Mouse (Mus musculus) frontal cortex, adult 2 months (tissue): ENCODE results near the gene Yif1b. TPM values are rescaled to one million over a fixed set of nuclear protein-coding genes. Genes with fewer than 3 reads are reported as not detected.

Experiments
- DNase-seq, 2 experiments: peaks; one replicate each; pipeline ENCODE4 v3.0.0; 2022; ENCODE audit warnings: low spot score in 1 of 2; ENCODE audit errors: extremely low spot score in 1 of 2
- polyA plus RNA-seq: library from polyadenylated mRNA; depleted of rRNA; stranded (reverse); fragments of >200 nt; gene quantifications from 2 replicates; pipeline ENCODE4 v1.2.3, GENCODE M21; 2012

The Yif1b gene
- polyA plus RNA-seq, 1 experiment = 61.8 TPM

DNA sequence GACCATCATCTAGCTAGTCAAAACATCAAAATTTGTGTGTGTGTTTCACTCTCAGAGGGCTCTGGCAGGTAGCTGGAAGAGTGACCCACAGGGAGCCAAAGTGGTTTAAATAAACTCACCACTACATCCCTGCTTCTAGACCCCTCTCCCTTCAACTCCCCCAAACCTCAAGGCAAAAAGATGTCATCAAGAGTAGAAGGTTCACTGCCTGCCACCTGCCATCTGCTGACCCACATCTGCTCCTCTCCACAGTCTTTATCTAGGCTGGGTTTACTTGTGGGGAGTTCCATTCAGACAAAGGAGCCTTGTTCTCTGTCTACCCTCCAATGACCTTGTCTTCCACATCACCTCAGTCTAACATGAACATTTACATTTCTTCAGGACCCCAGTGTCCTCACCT is 41.1 kb downstream of the Yif1b start:
- no peak for DNase-seq

DNA sequence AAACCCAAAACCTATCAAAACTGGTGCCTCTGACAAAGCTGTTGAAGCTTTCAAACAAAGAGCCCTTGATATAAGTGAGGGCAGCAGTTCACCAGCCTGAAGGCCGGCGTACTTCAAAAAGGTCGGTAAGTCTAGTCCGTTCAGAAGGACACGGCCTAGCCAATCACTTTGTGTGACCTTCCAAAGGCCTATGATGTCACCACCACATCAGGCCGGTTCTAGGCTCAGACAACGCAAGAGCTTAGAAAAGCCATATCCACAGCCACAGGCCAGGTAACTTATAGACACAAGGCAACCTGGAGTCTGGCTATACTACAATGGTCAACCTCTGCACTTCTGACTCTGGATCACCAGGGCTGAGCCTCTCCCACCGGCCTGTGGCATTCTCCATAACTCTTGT is 41.8 kb downstream of the Yif1b start:
- no peak for DNase-seq

DNA sequence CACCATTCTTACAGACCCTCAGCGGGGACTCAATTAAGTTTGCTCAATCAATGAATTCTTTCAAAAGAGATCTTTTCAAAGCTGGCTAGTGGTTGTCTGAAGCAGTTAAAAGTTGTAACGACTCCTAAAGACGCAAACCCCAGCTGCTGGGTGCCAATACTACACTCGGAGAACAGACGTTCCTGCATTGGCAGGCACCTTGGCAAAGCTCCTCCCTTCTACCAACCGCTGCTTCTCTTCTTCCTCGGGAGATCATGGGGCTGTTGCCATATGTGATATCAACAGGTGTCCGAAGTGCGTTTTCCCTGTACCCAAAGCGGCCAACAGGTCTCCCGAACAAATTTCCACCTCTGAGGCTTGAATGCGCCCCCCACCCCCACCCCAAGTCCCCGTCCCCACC is 42.7 kb downstream of the Yif1b start:
- DNase-seq = no peak

DNA sequence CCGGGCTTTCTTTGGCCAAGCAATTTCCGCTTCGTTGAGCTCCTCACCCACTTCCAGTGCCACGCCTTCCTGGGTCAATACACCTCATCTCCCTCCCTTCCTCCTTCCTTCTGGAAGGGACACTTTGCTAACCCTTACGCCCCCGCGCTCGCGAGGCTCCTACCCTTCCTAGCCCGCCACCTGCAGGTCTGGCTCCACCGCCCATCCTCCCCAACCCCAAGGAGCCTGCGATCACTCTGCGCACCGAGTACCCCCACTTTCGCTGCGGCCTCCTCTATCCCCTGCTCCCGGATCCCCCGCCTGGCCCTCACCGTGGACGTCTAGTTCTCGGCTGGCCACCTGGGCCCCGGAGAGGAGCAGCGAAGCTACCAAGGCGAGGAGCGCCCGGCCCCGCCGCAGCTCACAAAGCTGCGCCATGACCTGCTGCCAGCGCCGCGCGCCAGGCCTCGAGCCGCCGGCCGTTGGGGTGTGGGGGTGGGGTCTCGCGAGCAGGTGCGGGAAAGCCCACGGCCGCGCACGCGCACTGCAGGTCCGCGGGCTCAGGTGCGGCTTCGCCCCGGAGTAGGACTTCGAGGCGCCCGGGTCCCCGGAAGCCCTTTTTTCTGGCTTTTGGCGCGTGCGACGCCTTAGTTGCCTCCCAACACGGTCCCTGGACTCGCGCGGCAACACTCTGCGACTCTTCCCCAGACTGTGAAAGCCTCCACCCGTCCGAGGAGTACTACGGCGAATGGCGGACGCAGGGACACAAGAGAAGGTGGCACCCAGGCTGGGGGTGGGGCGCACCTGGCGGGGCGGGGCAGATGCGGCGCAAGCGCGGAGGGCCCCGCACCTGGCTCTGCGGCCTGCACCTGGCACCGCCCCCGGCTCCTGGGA is 43.3 kb downstream of the Yif1b start, which contains the start of gene Spint2:
Gene Spint2, minus strand, starts transcription at position 712 of the 873 bp plus-strand sequence.
- no peak for DNase-seq

DNA sequence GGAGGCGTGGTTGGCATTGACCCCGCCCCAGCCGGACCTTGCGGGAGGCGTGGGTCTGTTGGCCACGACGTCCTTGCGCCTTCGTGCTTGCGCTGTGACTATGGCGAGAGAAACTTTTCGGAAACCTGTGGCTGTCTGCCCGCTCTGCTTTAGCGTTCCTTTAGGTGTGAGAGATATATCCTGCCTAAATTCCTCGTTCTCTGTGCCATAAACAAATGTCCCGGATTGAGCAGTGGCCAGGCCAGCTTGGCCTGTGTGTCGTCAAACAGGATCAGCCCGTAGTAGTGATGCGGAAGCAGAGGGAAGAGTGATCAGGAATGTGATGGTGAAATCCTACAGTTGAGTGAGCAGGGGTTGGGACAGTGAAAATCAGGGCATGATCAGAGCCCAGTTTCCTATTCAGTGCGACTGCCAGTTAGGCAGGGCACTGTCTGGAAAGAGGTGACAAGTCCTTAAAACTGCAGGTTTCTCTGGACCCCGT is 44.0 kb downstream of the Yif1b start:
- no peak for DNase-seq

DNA sequence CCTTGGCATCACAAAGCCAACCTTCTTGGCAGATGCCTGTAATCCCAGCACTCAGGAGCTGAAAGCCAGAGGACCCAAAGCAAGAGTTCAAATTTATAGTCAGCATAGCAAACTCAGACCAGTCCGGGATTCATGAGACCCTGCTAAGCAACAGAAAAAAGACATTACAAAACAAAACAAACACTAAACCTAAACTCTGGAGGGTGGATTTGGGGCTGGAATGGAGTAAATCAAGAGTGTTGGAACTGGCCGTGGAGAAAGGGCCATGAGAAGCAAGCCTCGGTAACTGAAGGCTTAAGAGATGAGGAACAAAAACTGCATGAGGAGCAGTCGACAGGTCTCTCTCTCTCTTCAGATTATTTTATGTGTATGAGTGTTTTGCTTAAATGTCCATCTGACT is 45.7 kb downstream of the Yif1b start:
- DNase-seq = no peak

DNA sequence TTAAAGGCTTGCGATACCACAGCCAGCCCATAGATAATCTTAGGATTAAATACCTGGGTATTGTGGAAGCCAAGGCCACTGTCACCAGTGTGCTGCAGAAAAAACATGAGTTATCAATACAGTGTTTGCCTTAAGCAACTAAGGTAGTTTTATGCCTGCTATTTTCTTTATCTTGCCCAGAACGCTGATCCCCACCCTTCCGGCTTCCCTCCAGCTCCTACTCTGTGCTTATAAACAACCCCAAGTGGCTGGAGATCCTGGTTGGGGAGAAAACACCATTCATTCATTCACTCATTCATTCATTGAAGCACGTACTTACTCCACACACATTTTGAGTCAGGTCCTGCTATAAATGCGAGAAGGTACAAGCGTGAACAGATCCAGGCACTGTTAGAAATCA is 46.4 kb downstream of the Yif1b start:
- DNase-seq = no peak

DNA sequence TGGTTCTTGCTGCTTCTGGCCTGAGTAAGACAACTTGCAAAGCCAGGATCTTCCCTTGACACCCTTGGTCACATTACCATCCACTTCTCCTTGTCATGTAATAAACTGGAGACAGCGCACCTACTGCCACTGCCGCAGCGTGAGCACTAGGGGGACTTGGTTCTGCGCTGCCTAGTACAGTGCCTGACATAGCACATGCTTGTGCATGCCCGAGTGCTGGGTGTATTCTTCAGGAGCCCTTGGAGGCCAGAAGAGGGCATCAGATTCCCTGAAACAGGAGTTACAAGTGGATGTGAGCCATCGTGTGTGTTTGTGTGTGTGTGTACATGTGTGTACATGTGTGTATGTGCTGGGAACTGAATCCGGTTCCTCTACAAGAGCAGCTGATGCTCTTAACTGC is 49.4 kb downstream of the Yif1b start:
- DNase-seq = no peak

DNA sequence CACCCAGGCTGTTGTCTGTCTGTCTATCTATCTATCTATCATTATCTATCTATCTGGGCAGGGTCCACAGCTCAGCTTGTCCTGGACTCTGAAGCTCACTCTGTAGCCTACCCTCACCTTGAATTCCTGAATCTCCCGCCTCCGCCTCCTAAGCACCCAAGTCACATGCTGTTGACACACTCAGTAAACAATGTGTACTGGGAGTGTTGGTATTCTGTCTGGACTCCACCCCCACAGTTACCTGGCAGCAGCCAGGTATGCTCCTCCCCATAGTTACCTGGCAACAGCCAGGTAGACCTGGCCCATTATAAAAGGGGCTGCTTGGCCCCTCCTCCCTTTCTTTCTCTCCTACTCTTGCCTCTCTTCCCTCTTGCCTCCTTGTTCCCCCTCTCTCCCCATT is 50.0 kb downstream of the Yif1b start:
- DNase-seq = no peak

DNA sequence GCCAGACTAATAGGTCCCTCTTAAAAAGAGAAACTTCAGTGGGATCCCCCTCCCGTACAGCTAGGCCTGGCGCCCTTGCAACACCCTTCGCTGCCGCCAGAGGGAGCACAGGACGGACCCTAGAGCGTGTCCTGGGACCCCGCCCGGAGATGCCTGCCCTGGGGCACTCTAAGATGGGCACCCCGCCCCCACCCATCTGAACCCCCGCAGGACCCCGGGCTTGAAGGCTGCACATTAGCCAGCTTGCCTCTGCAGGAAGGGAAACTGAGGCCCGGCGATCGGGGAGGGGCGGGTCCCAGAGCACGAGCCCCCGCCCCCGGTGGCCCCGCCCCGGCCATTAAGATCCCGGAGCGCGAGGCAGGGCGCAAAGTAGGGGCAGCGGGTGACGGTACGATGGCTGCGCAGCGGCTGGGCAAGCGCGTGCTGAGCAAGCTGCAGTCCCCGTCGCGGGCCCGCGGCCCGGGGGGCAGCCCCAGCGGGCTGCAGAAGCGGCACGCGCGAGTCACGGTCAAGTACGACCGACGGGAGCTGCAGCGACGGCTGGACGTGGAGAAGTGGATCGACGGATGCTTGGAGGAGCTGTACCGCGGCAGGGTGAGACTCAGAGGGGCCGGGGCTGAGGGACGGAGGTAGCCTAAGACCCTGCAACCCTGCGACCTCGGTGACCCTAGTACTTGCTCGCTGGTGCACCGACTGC is 51.0 kb downstream of the Yif1b start, which contains the start of gene Ppp1r14a:
Gene Ppp1r14a, plus strand, starts transcription at position 367 of the 697 bp plus-strand sequence.
- DNase-seq = peak in 1 of 2 experiments; percentile 65

DNA sequence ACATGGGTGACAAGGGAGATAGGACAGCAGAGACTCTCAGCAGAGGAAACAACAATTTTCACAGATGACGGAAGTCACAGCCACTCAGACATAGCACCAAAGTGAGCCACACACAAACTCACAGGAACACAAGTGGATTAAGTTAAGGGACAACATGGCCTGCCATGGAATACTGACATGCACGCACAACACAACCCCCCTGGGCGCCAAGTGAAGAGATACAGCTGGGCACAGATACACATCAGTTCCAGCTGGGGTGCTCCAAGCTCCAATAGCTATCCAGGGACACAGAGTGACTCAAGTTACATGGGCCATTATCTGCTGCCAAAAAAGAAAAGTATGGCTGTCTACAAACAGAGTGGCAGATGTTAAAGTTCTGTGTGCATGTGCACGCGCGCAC is 51.7 kb downstream of the Yif1b start:
- DNase-seq = no peak

DNA sequence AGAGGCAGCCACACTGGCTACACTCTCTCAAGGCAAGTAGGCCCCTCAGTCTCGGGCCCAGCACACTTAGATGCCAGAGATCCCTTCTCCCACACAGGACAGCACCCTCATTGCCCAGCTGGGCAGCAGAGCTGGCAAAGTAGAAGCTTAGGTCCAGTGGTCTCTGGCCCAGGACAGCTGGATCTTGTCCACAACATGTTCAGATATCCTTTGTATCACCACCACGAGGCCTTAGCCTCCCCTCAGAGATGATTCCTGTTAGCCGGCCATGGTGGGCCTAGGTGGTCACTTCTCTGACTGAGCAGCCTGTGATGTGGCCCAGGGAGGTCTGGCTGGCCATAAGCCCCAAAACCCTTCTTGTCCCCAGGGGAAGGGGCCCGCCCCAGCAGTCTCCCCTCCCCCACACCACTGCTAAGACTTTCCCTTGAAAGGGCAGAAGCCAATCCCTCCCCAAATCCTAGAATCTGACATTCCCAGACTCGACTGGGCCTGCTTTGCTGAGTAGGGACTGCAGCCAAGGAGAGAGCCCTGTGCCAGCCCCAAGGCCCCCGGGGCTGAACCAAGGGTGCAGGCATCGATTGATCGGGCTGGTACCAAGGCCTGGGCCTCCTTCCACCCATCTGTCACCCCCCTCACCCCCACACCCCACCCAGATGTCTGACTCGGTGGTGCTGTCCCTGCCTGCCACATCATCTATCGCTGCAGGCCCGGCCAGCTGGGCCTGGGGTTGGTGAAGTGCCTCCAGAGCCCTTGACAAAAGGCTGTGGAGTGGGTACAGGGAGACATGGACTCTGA is 52.8 kb downstream of the Yif1b start:
- peak in 1 of 2 experiments; percentile 30 for DNase-seq

DNA sequence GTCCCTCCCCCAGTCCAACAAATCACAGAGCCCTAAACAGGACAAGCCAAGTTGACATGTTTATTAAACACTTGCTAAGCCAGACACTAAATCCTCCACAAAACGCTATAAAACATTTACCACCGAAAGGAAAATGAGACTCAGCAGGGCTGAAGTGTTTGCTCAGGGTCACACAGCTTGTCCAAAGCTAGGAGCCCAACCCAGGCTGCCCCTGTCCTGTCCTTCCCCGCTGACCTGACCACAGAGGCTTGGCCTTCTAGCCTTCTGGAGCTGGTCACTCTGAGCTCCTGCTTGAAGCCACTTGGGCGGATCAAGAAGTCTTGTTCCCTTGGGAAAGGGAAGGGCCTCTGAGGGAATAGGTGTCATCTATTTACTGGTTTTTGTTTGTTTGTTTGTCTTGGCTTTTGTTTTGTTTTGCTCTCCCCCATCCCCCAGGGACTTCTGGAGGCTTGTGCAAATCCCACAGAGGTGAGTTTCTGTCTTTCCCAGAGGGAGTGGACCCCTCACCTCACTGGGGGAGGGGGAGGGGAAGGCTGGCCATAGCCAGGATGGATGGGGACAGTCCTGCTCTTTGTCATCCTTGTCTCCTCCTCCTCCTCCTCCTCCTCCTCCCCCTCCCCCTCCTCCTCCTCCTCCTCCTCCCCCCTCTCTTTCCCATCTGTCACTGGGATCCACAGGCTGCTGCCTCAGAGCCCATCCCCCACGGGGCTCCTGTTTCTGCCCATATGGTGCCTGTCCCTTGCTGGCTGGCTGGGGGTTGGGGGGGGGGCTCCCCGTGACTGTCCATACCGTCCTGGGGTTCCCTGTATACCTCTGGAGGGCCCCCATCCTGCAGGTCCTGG is 53.7 kb downstream of the Yif1b start:
- no peak for DNase-seq

DNA sequence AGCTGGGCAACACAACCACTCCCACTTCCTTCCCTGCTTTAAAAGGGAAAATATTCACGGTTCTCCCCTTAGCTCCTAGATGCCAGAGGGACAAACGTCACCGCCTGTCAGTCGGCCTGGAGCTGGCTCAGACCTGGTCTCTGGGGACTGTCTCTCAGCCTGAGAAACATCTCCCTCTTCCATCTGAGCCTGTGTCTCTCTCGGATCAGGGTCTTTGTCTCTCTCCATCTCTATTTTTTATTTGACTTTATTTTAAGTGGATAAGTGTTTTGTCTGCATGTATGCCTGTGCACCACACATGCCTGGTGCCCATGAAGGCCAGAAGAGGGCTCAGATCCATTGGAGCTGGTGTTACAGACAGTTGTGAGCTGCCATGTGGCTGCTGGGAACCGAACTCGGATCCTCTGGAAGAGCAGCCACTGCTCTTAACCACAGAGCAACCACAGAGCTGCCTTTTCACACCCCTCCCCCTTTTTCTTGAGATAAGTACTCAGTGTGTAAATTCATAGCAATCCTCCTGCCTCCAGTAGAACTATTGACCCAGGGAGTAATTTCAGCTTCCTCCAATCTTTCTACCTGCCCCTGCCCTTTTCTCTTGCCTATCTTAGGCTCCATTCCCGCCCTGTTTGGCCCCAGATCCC is 54.4 kb downstream of the Yif1b start:
- DNase-seq = no peak

DNA sequence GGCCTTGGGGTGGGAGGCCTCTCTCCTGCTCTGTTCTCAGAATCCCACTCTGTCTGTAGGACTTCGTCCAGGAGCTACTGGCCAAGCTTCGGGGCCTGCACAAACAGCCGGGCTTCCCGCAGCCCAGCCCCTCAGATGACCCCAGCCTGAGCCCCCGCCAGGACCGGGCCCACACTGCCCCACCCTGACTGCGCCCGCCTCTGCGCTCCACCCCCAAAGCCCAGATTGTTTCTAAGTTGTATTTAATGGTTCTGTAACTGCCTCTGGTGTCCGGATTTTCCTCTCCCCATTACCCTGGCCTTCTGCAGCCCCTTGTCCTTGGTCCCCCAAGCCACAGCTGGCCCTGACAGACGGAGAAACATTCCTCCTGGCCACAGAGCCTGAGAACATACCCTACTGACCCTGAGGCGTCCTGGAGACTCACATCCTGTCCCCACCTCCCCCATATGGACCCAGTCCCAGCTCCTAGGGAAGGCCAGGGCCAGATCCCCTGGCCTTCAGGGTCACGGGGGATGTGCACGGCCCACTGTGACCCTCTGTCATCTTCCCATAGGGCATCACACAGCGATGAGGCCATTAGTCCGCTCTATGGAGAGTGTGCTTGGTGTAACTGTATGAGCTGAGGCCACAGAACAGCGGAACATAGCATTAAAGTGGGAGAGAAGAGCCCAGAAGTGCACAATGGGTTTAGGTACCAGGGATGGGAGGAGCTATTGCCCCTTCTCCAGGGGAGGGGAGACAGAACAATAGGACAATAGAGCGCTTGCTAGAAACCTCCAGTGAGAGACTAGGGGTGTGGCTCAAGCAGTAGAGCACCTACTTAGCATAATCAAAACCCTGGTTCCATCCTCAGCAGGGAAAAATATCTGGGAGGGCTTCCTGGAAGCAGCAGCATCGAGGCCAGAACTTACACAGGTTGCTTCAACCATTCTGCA is 55.3 kb downstream of the Yif1b start:
- no peak for DNase-seq

DNA sequence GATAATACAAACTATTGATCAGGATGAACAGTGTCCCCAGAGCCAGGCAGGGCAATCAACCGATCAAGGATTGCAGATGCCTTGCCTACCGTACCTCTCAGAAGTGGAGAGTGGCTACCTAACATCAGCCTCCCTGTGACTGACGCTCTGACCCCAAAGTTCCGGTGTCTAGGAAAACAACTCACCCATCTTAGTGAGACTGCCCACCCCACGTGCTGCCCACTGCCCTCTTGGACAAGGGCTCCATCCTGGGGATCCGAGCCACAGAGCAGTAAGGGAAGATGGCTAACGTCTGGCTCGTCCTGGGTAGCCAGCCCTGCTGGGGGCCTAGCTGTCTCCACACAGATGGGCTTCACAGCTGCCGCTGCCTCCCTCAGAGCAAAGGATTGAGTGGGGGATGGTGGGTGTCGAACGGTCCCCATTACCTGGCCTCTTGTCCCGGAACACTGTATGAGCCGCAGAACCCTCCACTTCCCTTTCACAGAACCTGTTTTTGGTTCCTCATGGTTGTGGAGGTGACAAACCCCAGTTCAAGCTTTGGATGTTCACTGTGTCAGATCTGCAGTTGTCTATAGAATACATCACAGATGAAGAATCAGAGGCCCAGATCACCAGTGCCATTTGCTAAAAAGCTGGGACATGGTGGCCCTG is 56.1 kb downstream of the Yif1b start:
- no peak for DNase-seq

DNA sequence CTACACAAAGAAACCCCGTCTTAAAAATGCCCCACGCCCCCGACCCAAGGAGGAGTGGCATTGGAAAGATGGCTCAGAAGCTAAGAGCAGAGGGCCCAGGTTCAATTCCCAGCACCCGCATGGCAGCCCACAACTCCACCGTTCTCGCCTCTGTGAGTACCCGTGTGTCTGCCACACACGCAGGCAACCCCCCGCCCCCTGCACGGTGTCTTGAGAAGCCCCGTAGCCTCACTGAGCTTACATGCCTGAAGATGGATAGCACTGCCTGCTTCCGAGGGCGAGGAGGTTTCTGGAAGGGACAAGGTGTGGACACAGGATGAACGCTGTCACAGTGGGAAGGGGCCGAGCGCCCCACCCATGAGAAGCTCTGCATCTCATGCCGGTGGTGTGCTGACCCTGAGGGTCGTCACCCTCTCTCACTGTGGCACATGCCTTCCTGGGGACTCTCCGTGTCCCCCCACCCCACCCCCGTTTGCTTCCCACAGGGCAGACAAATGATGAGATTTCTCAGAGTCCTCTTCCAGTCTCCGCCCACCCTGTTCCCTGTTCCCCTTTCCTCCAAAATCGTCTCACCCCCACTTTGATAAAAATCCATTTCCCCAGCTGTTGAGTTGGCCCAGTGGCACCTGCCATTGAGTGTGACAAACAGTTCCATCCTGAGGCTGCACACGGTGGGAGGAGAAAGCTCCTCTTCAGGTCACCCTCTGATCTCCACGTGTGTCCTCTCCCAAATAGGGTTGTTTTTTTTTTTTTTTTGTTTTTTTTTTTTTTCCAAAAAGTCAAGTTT is 57.9 kb downstream of the Yif1b start:
- DNase-seq = no peak
